Mouse (Mus musculus) embryonic fibroblast, embryonic 13.5 days (primary cell): ENCODE measurements around the gene Tigit. TPM values are rescaled to one million over a fixed set of nuclear protein-coding genes. Genes with fewer than 3 reads are reported as not detected.

Source experiments
- H3K27ac ChIP-seq: 2 replicates; pipeline ENCODE4 v1.5.1; 2012; ENCODE audit warnings: low read length, control low read depth, inconsistent platforms; ENCODE audit not compliant: insufficient read depth
- H3K4me1 ChIP-seq: 2 replicates; pipeline ENCODE4 v1.6.1; 2011; ENCODE audit warnings: low read length; ENCODE audit not compliant: control insufficient read depth, insufficient read depth
- H3K4me3 ChIP-seq: 2 replicates; pipeline ENCODE4 v1.5.1; 2011; ENCODE audit warnings: mild to moderate bottlenecking, control low read depth, low read length; ENCODE audit not compliant: insufficient read depth
- CTCF ChIP-seq: IDR thresholded peaks from 2 replicates; pipeline ENCODE4 v1.5.1; 2011; ENCODE audit warnings: mild to moderate bottlenecking, control low read depth, low read length, moderate library complexity, borderline replicate concordance; ENCODE audit not compliant: insufficient read depth
- POLR2A ChIP-seq: IDR thresholded peaks from 2 replicates; pipeline ENCODE4 v1.6.1; 2011; ENCODE audit warnings: low read depth, mild to moderate bottlenecking, control low read depth, low read length, moderate library complexity
- polyA plus RNA-seq: library from polyadenylated mRNA; stranded (reverse); fragments of >200 nt; gene quantifications from 2 replicates; pipeline ENCODE4 v1.2.4, GENCODE M21; 2011; ENCODE audit warnings: low read depth; ENCODE audit not compliant: missing spikeins, insufficient read length

Gene Tigit
- polyA plus RNA-seq, 1 experiment = not detected

DNA sequence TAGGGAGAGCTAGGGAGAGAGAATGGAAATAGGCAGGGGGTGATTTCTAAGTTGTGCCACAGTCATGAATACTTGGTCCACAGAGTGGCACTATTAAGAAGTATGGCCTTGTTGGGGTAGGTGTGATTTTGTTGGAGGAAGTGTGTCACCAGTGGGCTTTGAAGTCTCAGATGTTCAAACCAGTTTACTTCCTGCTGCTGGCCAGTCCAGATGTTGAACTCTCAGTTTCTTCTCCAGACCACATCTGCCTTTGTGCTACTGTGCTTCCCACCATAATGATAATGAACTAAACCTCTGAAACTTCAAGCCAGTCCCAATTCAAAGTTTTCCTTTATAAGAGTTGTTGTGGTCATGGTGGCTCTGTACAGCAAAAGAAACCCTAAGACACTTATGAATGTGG lies 8.8 kb upstream of the Tigit start:
- Histone ChIP-seq H3K4me3 (no peak overlapping the region), H3K27ac (no peak overlapping the region), H3K4me1 (no peaks in the 10 kb centered on the region)
- TF ChIP-seq CTCF = no peak
- TF ChIP-seq POLR2A = no peak

DNA sequence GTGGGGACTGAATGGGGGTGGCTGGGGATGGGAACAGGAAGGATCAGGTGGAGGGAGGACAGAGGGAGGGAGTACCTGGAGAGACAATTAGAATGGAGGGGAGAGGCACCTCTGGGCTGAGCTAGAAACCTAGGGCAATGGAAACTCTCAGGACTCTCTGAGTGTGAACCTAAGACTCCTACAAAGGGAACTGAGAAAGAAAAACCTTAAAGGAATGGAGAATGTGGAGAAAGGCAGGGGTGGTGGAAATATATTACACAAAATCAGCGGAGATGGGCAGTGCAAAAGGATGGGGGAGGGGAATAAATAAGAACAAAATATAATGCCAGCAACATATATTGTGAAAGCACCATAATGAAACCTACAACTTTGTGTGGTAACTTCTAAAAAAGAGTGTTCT lies 8.0 kb upstream of the Tigit start:
- Histone ChIP-seq H3K27ac (no peak overlapping the region), H3K4me3 (no peak overlapping the region), H3K4me1 (no peaks in the 10 kb centered on the region)
- TF ChIP-seq POLR2A (no peak), CTCF (no peak)

GRCm38 (mm10) chr16:43668294-43668693 lies 4.3 kb upstream of the Tigit start:
- Histone ChIP-seq H3K27ac (no peak overlapping the region), H3K4me1 (peaks cover 11% of the 10 kb centered on the region), H3K4me3 (no peak overlapping the region)
- no peak for TF ChIP-seq CTCF
- no peak for TF ChIP-seq POLR2A

DNA sequence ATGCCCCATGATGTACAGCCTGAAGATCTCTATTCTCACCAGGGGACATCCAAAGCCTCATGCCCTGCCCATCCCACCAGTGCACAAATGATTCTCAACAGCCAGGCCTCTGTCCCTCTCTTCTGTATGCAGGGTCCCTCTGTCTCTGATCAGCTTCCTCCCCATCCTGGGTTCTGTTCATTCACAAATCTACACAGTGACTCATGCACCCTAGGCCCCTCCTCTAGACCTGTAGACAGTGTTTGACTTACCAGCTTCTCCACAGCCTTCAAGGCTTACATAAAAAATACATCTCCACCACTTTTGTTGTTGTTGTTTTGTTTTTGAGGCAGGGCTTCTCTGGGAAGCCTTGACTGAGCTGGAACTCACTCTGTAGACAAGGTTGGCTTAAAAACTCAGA lies 915 bp upstream of the Tigit start:
- H3K4me1 ChIP-seq = peaks cover 11% of the 10 kb centered on the region
- TF ChIP-seq CTCF (no peak), POLR2A (no peak)
- H3K4me3 ChIP-seq = no peak overlapping the region
- H3K27ac ChIP-seq = no peak overlapping the region

GRCm38 (mm10) chr16:43662124-43663004 lies 1.6 kb downstream of the Tigit start:
- peaks cover 11% of the 10 kb centered on the region for H3K4me1 ChIP-seq
- H3K4me3 ChIP-seq = no peak overlapping the region
- no peak overlapping the region for H3K27ac ChIP-seq
- TF ChIP-seq POLR2A = no peak
- TF ChIP-seq CTCF = no peak

- H3K4me1 ChIP-seq = peaks cover 11% of the 10 kb centered on the region
- no peak overlapping the region for H3K27ac ChIP-seq
- no peak for TF ChIP-seq POLR2A
- no peak for TF ChIP-seq CTCF
- H3K4me3 ChIP-seq = no peak overlapping the region
Observed at GRCm38 (mm10) chr16:43661576-43661975, 2.4 kb downstream of the Tigit start.

- TF ChIP-seq POLR2A = no peak
- TF ChIP-seq CTCF = no peak
- Histone ChIP-seq H3K27ac (no peak overlapping the region), H3K4me1 (no peaks in the 10 kb centered on the region), H3K4me3 (no peak overlapping the region)
Observed at GRCm38 (mm10) chr16:43655183-43655787, 8.7 kb downstream of the Tigit start.

GRCm38 (mm10) chr16:43654269-43654668 lies 9.7 kb downstream of the Tigit start:
- Histone ChIP-seq H3K4me3 (no peak overlapping the region), H3K27ac (no peak overlapping the region), H3K4me1 (no peaks in the 10 kb centered on the region)
- TF ChIP-seq POLR2A (no peak), CTCF (no peak)

GRCm38 (mm10) chr16:43653288-43653687 lies 10.7 kb downstream of the Tigit start:
- TF ChIP-seq CTCF (no peak), POLR2A (no peak)
- Histone ChIP-seq H3K27ac (no peak overlapping the region), H3K4me1 (no peaks in the 10 kb centered on the region)

More at GRCm38 (mm10) chr16:43653288-43653687, 10.7 kb downstream of the Tigit start:
- H3K4me3 ChIP-seq = no peak overlapping the region
